Mouse (Mus musculus) heart, embryonic 14.5 days (tissue): ENCODE measurements around the gene Adk. TPM values are rescaled to one million over a fixed set of nuclear protein-coding genes. Genes with fewer than 3 reads are reported as not detected.

Experiments used
- ATAC-seq: fragments of 200-750 bp; cut with Nextera tagmentation; 2 replicates; pipeline ENCODE4 v1.8.0; 2017; ENCODE audit warnings: low read depth, moderate TSS enrichment; ENCODE audit not compliant: insufficient number of reproducible peaks, insufficient read depth, low FRiP score
- H3K27ac ChIP-seq, 2 experiments: fragments of 200-500 bp in 1 of 2; fragments of 300-500 bp in 1 of 2; sonication (generic) in 1 of 2; replicated peaks in 1 of 2; 2 replicates each; pipeline ENCODE4 v1.5.1; 2012 to 2014; ENCODE audit warnings: low read depth in 2 of 2, low read length in 2 of 2, control low read depth in 1 of 2, mild to moderate bottlenecking in 1 of 2, mixed read lengths in 1 of 2; ENCODE audit not compliant: control insufficient read depth in 1 of 2, insufficient read depth in 1 of 2
- H3K27me3 ChIP-seq: fragments of 300-500 bp; sonication (generic); 2 replicates; pipeline ENCODE4 v1.6.1; 2014; ENCODE audit warnings: mild to moderate bottlenecking, low read length, control low read depth; ENCODE audit not compliant: control insufficient read depth, insufficient read depth
- H3K36me3 ChIP-seq: fragments of 300-500 bp; sonication (generic); 2 replicates; pipeline ENCODE4 v1.6.1; 2014; ENCODE audit warnings: mild to moderate bottlenecking, control low read depth, low read length, mixed read lengths; ENCODE audit not compliant: control insufficient read depth, insufficient read depth
- H3K4me1 ChIP-seq, 2 experiments: fragments of 200-500 bp in 1 of 2; fragments of 300-500 bp in 1 of 2; sonication (generic) in 1 of 2; 2 replicates each; pipeline ENCODE4 v1.6.1; 2012 to 2014; ENCODE audit warnings: low read length in 2 of 2, control low read depth in 1 of 2, mixed read lengths in 1 of 2; ENCODE audit not compliant: control insufficient read depth in 2 of 2, insufficient read depth in 2 of 2
- H3K4me2 ChIP-seq: fragments of 300-500 bp; sonication (generic); 2 replicates; pipeline ENCODE4 v1.6.1; 2014; ENCODE audit warnings: mild to moderate bottlenecking, low read length
- H3K4me3 ChIP-seq, 2 experiments: fragments of 200-500 bp in 1 of 2; fragments of 300-500 bp in 1 of 2; sonication (generic) in 1 of 2; 2 replicates each; pipeline ENCODE4 v1.5.1; 2012 to 2014; ENCODE audit warnings: low read length in 2 of 2, mild to moderate bottlenecking in 2 of 2, control low read depth in 1 of 2, low read depth in 1 of 2, moderate library complexity in 1 of 2; ENCODE audit not compliant: control insufficient read depth in 1 of 2, insufficient read depth in 1 of 2
- H3K9ac ChIP-seq: fragments of 300-500 bp; sonication (generic); 2 replicates; pipeline ENCODE4 v1.6.1; 2014; ENCODE audit warnings: mild to moderate bottlenecking, low read length
- H3K9me3 ChIP-seq: fragments of 300-500 bp; sonication (generic); 2 replicates; pipeline ENCODE4 v1.6.1; 2016; ENCODE audit warnings: low read length, control low read depth; ENCODE audit not compliant: control insufficient read depth
- WGBS: fragments of 180-500 bp; shearing (Covaris S2); extraction: QIAGEN DNeasy Blood & Tissue Kit; methylation state at CpG from one replicate; pipeline ENCODE4 v1.1.7; 2014; 5-methylcytosine and 5-hydroxymethylcytosine counted together
- polyA plus RNA-seq: library from polyadenylated mRNA; unstranded; fragments of >200 nt; fragmentation: Nextera tagmentation; extraction: Ambion mirVana; gene quantifications from 2 replicates; pipeline ENCODE4 v1.2.1, GENCODE M21; 2014

Adk gene
- polyA plus RNA-seq = 250 and 263 TPM in 2 replicates

DNA sequence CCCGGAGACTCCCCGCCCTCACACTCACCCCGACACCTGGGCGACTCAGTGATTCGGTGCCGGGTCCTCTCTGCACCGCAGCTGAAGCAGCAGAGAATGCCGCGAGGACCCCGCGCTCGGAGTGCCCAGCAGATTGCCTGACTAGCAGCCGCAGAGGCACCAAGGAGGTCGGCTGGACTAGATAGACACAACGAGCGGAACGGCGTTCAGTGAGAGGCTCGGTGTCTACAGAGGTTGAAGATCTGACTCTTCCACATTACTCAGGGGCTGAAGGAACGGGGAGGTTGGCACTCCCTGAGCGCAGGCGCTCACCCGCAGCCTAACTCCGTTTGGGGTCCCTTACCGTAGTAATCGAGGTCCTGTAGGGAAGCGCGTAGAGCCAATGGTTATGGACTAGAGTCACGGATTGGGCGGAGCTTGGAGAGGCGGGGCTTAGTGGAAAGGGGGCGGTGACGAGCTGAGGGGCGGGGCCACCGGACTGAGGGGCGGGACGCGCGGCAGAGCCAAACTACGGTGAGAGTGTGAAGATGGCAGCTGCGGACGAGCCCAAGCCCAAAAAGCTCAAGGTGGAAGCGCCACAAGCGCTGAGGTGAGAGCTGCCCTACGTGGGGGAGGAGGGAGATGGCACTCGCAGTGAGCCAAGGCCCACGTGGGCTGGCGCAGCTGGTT is at the start of gene Adk, which contains the start of gene Ap3m1:
Gene Adk (plus strand): TSS at position 463 of the 669 bp plus-strand sequence.
Gene Ap3m1 (minus strand): TSS at position 397 of the 669 bp plus-strand sequence.
- no peaks in the 10 kb centered on the region for H3K27me3 ChIP-seq
- peaks cover 6% of the 10 kb centered on the region; the same call in 1 of the 2 replicates for H3K9me3 ChIP-seq
- H3K4me1 ChIP-seq = peaks cover 0 to 29% of the 10 kb centered on the region in 2 experiments; a peak in 3 of 4 replicates
- H3K36me3 ChIP-seq = peaks cover 7% of the 10 kb centered on the region; the same call in 1 of the 2 replicates
- peak within 1 kb of the TSS; percentile 88 for H3K9ac ChIP-seq
- H3K4me3 ChIP-seq = peak within 1 kb of the TSS; percentile 74 to 90
- H3K4me2 ChIP-seq = peak within 1 kb of the TSS; percentile 76
- under 1% methylated on average over 48 of the region's 48 CpGs for WGBS
- peak within 1 kb of the TSS; percentile 94 to 96 for H3K27ac ChIP-seq
- peak; percentile 97 for ATAC-seq

DNA sequence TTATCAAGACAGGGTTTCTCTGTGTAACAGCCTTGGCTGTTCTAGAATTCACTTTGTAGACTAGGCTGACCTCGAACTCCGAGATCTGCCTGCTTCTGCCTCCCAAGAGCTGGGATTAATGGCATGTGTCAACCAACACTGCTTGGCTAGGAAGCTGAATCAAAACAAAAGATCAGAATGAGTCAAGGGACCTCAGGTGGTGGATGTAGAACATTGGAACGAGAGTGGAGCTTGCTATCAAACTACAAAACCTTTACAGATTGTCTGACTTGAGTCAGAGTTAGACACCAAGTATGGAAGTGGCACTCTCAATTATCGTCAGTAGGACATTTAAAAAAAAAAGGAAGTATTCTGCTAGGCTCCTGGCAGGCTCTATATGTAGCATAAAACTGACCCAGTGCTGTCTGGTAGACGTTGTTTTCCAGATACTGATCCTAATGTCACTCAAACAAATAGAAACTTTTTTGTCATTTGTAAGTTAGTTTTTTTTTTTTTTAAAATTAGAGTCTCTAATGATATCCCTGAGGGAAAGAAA is 38.5 kb upstream of the Adk start:
- no peak overlapping the region for H3K9ac ChIP-seq
- H3K27me3 ChIP-seq = no peaks in the 10 kb centered on the region
- peaks cover 94% of the 10 kb centered on the region for H3K36me3 ChIP-seq
- ATAC-seq = no peak
- H3K27ac ChIP-seq = no peak overlapping the region
- WGBS = 79% methylated on average over 5 of the region's 5 CpGs
- H3K4me3 ChIP-seq = no peak overlapping the region
- H3K9me3 ChIP-seq = no peaks in the 10 kb centered on the region
- H3K4me1 ChIP-seq = no peaks in the 10 kb centered on the region
- H3K4me2 ChIP-seq = no peak overlapping the region

DNA sequence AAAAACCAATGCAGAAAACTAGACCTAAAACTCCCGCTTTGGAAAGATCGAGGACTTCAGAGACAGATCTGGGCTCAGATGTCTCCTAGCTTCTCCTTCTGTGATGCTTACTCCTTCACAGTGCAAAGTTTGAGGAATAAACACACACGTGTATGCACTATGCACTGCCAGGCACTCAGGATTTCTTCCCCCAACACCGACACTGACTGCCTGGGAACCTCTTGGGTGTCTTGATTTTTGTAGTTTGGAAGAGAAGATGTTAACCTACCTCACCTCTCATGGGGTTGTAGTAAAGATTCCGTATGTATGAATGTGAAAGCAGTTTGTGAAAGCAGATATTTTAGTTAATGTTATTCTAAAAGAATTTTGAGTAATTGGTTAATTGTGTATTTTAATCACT is 34.5 kb upstream of the Adk start:
- H3K4me2 ChIP-seq = no peak overlapping the region
- H3K27me3 ChIP-seq = no peaks in the 10 kb centered on the region
- 92% methylated on average over 5 of the region's 5 CpGs for WGBS
- H3K4me1 ChIP-seq = no peaks in the 10 kb centered on the region
- no peaks in the 10 kb centered on the region for H3K9me3 ChIP-seq
- H3K9ac ChIP-seq = no peak overlapping the region
- ATAC-seq = no peak
- H3K27ac ChIP-seq = no peak overlapping the region
- no peak overlapping the region for H3K4me3 ChIP-seq
- peaks cover 96% of the 10 kb centered on the region for H3K36me3 ChIP-seq

DNA sequence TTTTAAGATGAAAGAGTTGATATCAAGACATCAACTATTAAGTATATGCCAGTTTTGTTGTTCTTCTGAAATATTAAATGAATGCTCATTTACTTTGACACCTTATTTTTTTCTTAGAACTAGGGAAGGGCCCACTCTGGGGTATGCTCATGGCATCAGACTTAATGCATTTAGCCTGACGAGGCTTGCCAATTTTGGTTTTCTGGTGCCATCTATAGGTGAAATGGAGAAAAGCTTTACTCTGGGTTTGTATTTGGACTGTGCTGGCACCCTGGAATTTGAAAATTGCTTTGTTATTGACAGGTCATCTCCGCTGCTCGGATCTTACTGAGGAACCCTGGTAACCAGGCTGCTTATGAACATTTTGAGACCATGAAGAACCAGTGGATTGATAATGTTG is 33.4 kb upstream of the Adk start:
- no peaks in the 10 kb centered on the region for H3K9me3 ChIP-seq
- no peak overlapping the region for H3K4me3 ChIP-seq
- H3K4me1 ChIP-seq = no peaks in the 10 kb centered on the region
- H3K27ac ChIP-seq = no peak overlapping the region
- ATAC-seq = no peak
- no peak overlapping the region for H3K4me2 ChIP-seq
- no peak overlapping the region for H3K9ac ChIP-seq
- 53% methylated on average over 3 of the region's 3 CpGs for WGBS
- peaks cover 96% of the 10 kb centered on the region for H3K36me3 ChIP-seq
- no peaks in the 10 kb centered on the region for H3K27me3 ChIP-seq

DNA sequence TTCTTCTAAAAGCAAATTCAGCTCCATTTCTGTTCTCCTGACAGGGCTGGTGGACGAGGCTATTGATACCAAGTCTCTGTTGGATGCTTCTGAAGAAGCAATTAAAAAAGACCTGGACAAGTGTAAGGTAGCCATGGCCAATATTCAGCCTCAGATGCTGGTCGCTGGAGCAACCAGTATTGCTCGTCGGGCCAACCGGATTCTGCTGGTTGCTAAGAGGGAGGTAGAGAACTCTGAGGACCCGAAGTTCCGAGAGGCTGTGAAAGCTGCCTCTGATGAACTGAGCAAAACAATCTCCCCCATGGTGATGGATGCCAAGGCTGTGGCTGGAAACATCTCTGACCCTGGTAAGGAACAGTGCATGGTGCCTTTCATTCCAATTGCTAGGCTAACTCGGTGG is 31.9 kb upstream of the Adk start:
- H3K36me3 ChIP-seq = peaks cover 96% of the 10 kb centered on the region
- no peak overlapping the region for H3K27ac ChIP-seq
- 91% methylated on average over 8 of the region's 8 CpGs for WGBS
- H3K4me1 ChIP-seq = no peaks in the 10 kb centered on the region
- H3K4me2 ChIP-seq = no peak overlapping the region
- no peaks in the 10 kb centered on the region for H3K9me3 ChIP-seq
- no peak for ATAC-seq
- no peaks in the 10 kb centered on the region for H3K27me3 ChIP-seq
- no peak overlapping the region for H3K9ac ChIP-seq
- no peak overlapping the region for H3K4me3 ChIP-seq

DNA sequence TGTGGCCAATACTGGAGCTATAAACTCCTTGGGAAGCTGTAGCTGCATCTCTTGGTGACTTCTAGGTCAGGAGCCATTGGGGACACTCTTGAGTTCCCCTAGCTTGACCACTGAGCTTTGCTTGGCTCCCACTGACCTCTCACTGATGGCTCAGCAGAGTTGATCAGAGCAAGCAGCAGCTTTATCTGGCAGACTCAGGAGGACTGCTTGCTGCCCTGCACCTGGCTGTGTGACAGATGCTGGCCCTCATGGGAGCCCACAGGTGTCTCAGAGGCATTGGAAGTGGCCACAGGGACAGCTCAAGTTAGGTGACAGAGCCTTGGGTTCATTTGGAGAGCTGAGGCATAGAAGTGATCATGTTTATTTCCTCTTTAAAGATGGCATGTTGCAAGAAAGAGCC is 24.8 kb upstream of the Adk start:
- Histone ChIP-seq H3K4me1 (peaks cover 0 to 2% of the 10 kb centered on the region in 2 experiments; a peak in 1 of 4 replicates), H3K9ac (no peak overlapping the region), H3K27me3 (no peaks in the 10 kb centered on the region), H3K4me3 (no peak overlapping the region), H3K27ac (no peak overlapping the region), H3K4me2 (no peak overlapping the region), H3K36me3 (peaks cover 100% of the 10 kb centered on the region), H3K9me3 (no peaks in the 10 kb centered on the region)
- no peak for ATAC-seq

DNA sequence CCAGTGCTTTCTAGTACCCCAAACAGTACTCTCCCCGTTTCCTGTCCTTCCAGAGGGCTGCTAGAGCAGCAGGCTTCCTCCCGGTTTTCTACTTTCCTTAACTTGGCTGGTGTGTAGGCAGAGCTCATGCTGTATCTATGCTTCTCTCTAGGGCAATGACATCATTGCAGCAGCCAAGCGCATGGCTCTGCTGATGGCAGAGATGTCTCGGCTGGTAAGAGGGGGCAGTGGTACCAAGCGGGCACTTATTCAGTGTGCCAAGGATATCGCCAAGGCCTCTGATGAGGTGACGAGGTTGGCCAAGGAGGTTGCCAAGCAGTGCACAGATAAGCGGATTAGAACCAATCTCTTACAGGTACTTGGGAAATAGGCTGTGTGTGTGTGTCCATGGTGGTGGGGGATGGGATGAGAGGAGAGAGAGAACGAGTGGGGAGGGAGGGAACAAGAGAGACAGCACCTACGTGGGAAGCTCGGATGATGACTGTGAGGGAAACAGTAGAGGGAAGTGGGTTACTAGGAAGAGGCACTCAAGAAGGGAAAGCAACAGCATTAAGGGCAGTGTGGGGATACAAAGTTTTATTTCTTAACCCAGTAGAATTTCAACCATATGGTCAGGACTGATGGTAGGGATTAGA is 23.2 kb upstream of the Adk start:
- H3K36me3 ChIP-seq = peaks cover 99% of the 10 kb centered on the region
- H3K27ac ChIP-seq = no peak overlapping the region
- no peaks in the 10 kb centered on the region for H3K27me3 ChIP-seq
- ATAC-seq = 0 out of 2 replicates have a peak, but pooled peaks have one; percentile 26
- H3K9ac ChIP-seq = no peak overlapping the region
- no peak overlapping the region for H3K4me3 ChIP-seq
- WGBS = 68% methylated on average over 11 of the region's 11 CpGs
- H3K4me2 ChIP-seq = no peak overlapping the region
- no peaks in the 10 kb centered on the region for H3K9me3 ChIP-seq
- H3K4me1 ChIP-seq = peaks cover 0 to 2% of the 10 kb centered on the region in 2 experiments; a peak in 1 of 4 replicates
